ENCODE assay signal across 10 mouse cellular contexts in genomic region chr8:122018046-122018831, GRCm38 (mm10).
DNase-seq lines count a peak whose midpoint lies in the region; ATAC-seq and TF ChIP-seq lines count a peak whose summit lies in the region.
"Had no signal": no experiment of that assay in that cellular context is flagged by ENCODE, and none has a peak within 500 bp of the region (broad histone marks: within the 10 kb centered on the region; RNA-seq: fewer than 3 reads in every experiment).

No protein-coding gene starts in this region.

- DNase-seq in frontal cortex, postnatal 36 days (ENCODE audit: low spot score in 2 of 2), result peak; percentile 41 to 55
- no peak for DNase-seq in frontal cortex, postnatal 14 days (ENCODE audit: low spot score in 2 of 2)
- DNase-seq in MN1 (ENCODE audit: low spot score), result peak; percentile 89
- peak; percentile 40 for DNase-seq in gonadal fat pad, adult 2 months (ENCODE audit: low read depth)
- DNase-seq in hindbrain, postnatal 0 days (ENCODE audit: low spot score), result peak; percentile 72
- DNase-seq in cerebellum, postnatal 14 days, result no peak
- no peak for DNase-seq in midbrain, embryonic 11.5 days (ENCODE audit: low spot score, missing footprints)

- no peak overlapping the region for H3K27ac ChIP-seq in hindbrain, postnatal 0 days
- H3K27ac ChIP-seq in midbrain, embryonic 11.5 days (ENCODE audit: low read depth, low read length), result no peak overlapping the region
- H3K27ac ChIP-seq: macrophage had no signal

- no peaks in the 10 kb centered on the region for H3K27me3 ChIP-seq in hindbrain, postnatal 0 days (ENCODE audit: insufficient read depth, low read length)
- no peaks in the 10 kb centered on the region for H3K27me3 ChIP-seq in midbrain, embryonic 11.5 days (ENCODE audit: control insufficient read depth, insufficient read depth, low read length)
- H3K27me3 ChIP-seq: CH12.LX had no signal

- WGBS in hindbrain, postnatal 0 days, result 49% methylated on average over 22 of the region's 22 CpGs
- 87% methylated on average over 22 of the region's 22 CpGs for WGBS in midbrain, embryonic 11.5 days

- no peak overlapping the region for H3K4me2 ChIP-seq in hindbrain, postnatal 0 days (ENCODE audit: low read depth, low read length)
- H3K4me2 ChIP-seq in midbrain, embryonic 11.5 days, result no peak overlapping the region

- no peaks in the 10 kb centered on the region for H3K9me3 ChIP-seq in hindbrain, postnatal 0 days (ENCODE audit: low read length)
- H3K9me3 ChIP-seq in midbrain, embryonic 11.5 days (ENCODE audit: control insufficient read depth, low read length), result no peaks in the 10 kb centered on the region

- H3K4me3 ChIP-seq in hindbrain, postnatal 0 days (ENCODE audit: low read length), result no peak overlapping the region
- no peak overlapping the region for H3K4me3 ChIP-seq in midbrain, embryonic 11.5 days (ENCODE audit: low read depth, low read length)

- H3K36me3 ChIP-seq in hindbrain, postnatal 0 days (ENCODE audit: insufficient read depth, low read length), result no peaks in the 10 kb centered on the region; the same call in 1 of the 2 replicates
- H3K36me3 ChIP-seq in midbrain, embryonic 11.5 days (ENCODE audit: control insufficient read depth, insufficient read depth, low read length), result peaks cover 3% of the 10 kb centered on the region; the same call in 1 of the 2 replicates

- H3K4me1 ChIP-seq in hindbrain, postnatal 0 days (ENCODE audit: insufficient read depth, low read length), result peaks cover 13% of the 10 kb centered on the region
- H3K4me1 ChIP-seq in midbrain, embryonic 11.5 days (ENCODE audit: control insufficient read depth, insufficient read depth, low read length), result no peaks in the 10 kb centered on the region

- TF ChIP-seq CTCF in hindbrain, postnatal 0 days (IDR thresholded peaks at IDR 0.05; ENCODE audit: low read depth), result no peak

- ATAC-seq in hindbrain, postnatal 0 days, result no peak
- ATAC-seq in granulocyte monocyte progenitor cell, adult 5-6 weeks (replicated peaks; ENCODE audit: poor library complexity, severe bottlenecking), result no peak
- no peak for ATAC-seq in midbrain, embryonic 11.5 days (ENCODE audit: low FRiP score)

- H3K9ac ChIP-seq in hindbrain, postnatal 0 days (replicated peaks; ENCODE audit: low read length), result no peak overlapping the region
- no peak overlapping the region for H3K9ac ChIP-seq in midbrain, embryonic 11.5 days (ENCODE audit: low read length)

Comparison
In these comparisons a context has a peak if more than half of its experiments do, and no peak if none do; other contexts are left out.
1. DNase-seq: peak in frontal cortex, postnatal 36 days (2 of 2), MN1 (single experiment), gonadal fat pad, adult 2 months (single experiment) and hindbrain, postnatal 0 days (single experiment); none in frontal cortex, postnatal 14 days (0 of 2), cerebellum, postnatal 14 days (0 of 2) and midbrain, embryonic 11.5 days (single experiment).